Mouse (Mus musculus) stomach, postnatal 0 days (tissue): ENCODE measurements around the gene Zmym4. TPM values are rescaled to one million over a fixed set of nuclear protein-coding genes. Genes with fewer than 3 reads are reported as not detected.
A peak's percentile ranks its signal among the peaks of the same experiment; 100 is the strongest.

ENCODE experiments used
- ATAC-seq: fragments of 200-750 bp; cut with Nextera tagmentation; 2 replicates; pipeline ENCODE4 v1.8.0; 2017; ENCODE audit not compliant: low FRiP score, low TSS enrichment
- DNase-seq: peaks from one replicate; pipeline ENCODE4 v3.0.0-alpha.2; 2016; ENCODE audit warnings: low spot score
- H3K27ac ChIP-seq: fragments of 300-500 bp; sonication (generic); replicated peaks from 2 replicates; pipeline ENCODE4 v1.5.1; 2014; ENCODE audit warnings: mild to moderate bottlenecking, control low read depth
- H3K27me3 ChIP-seq: fragments of 300-500 bp; sonication (generic); 2 replicates; pipeline ENCODE4 v1.6.1; 2014; ENCODE audit warnings: low read length; ENCODE audit not compliant: control insufficient read depth, insufficient read depth
- H3K36me3 ChIP-seq: fragments of 300-500 bp; sonication (generic); 2 replicates; pipeline ENCODE4 v1.6.1; 2014; ENCODE audit warnings: low read length, mixed read lengths; ENCODE audit not compliant: control insufficient read depth, insufficient read depth
- H3K4me1 ChIP-seq: fragments of 300-500 bp; sonication (generic); replicated peaks from 2 replicates; pipeline ENCODE4 v1.6.1; 2014; ENCODE audit warnings: antibody characterized with exemption; ENCODE audit not compliant: control insufficient read depth, insufficient read depth
- H3K4me2 ChIP-seq: fragments of 300-500 bp; sonication (generic); replicated peaks from 2 replicates; pipeline ENCODE4 v1.6.1; 2014; ENCODE audit warnings: low read depth, mild to moderate bottlenecking, control low read depth, moderate library complexity
- H3K4me3 ChIP-seq: fragments of 300-500 bp; sonication (generic); 2 replicates; pipeline ENCODE4 v1.5.1; 2014; ENCODE audit warnings: low read depth, low read length, control low read depth
- H3K9ac ChIP-seq: fragments of 300-500 bp; sonication (generic); 2 replicates; pipeline ENCODE4 v1.6.1; 2014; ENCODE audit warnings: mild to moderate bottlenecking, low read length, control low read depth, mixed read lengths
- H3K9me3 ChIP-seq: fragments of 300-500 bp; sonication (generic); 2 replicates; pipeline ENCODE4 v1.6.1; 2016; ENCODE audit warnings: low read length; ENCODE audit not compliant: control insufficient read depth
- CTCF ChIP-seq: IDR thresholded peaks from 2 replicates; pipeline ENCODE4 v1.5.1; 2016; ENCODE audit warnings: antibody characterized with exemption, low read depth, mild to moderate bottlenecking, moderate library complexity
- EP300 ChIP-seq: optimal IDR thresholded peaks from 2 replicates; pipeline ENCODE3; 2016; ENCODE audit warnings: antibody characterized with exemption
- WGBS: fragments of 180-500 bp; shearing (Covaris S2); extraction: QIAGEN DNeasy Blood & Tissue Kit; methylation state at CpG from one replicate; pipeline ENCODE4 v1.1.7; 2014; 5-methylcytosine and 5-hydroxymethylcytosine counted together
- polyA plus RNA-seq: library from polyadenylated mRNA; unstranded; fragments of >200 nt; fragmentation: Nextera tagmentation; extraction: Ambion mirVana; gene quantifications from 2 replicates; pipeline ENCODE4 v1.2.1, GENCODE M21; 2015

The Zmym4 gene
- polyA plus RNA-seq, 1 experiment from 2014 or later, result 6.7 TPM

GRCm38 (mm10) chr4:126842911-126843310 lies 125.0 kb downstream of the Zmym4 start:
- ATAC-seq (no peak), DNase-seq (no peak)
- TF ChIP-seq CTCF (no peak), EP300 (no peak)
- WGBS, result 55% methylated on average over 3 of the region's 3 CpGs
- Histone ChIP-seq H3K9me3 (no peaks in the 10 kb centered on the region), H3K4me3 (no peak overlapping the region), H3K36me3 (peaks cover 22% of the 10 kb centered on the region; the same call in 1 of the 2 replicates), H3K4me2 (no peak overlapping the region), H3K27ac (no peak overlapping the region), H3K9ac (no peak overlapping the region), H3K4me1 (no peaks in the 10 kb centered on the region), H3K27me3 (no peaks in the 10 kb centered on the region)

GRCm38 (mm10) chr4:126840996-126841560 lies 126.9 kb downstream of the Zmym4 start:
- Histone ChIP-seq H3K9ac (no peak overlapping the region), H3K4me2 (no peak overlapping the region), H3K27me3 (no peaks in the 10 kb centered on the region), H3K36me3 (peaks cover 14% of the 10 kb centered on the region; the same call in 1 of the 2 replicates), H3K4me1 (no peaks in the 10 kb centered on the region), H3K4me3 (no peak overlapping the region), H3K27ac (no peak overlapping the region), H3K9me3 (no peaks in the 10 kb centered on the region)
- DNase-seq (no peak), ATAC-seq (no peak)
- TF ChIP-seq EP300 (no peak), CTCF (no peak)
- 88% methylated on average over 15 of the region's 15 CpGs for WGBS

- no peaks in the 10 kb centered on the region for H3K27me3 ChIP-seq
- H3K4me3 ChIP-seq, result no peak overlapping the region
- no peak overlapping the region for H3K27ac ChIP-seq
- TF ChIP-seq CTCF (peak; percentile 96), EP300 (no peak)
- H3K9ac ChIP-seq, result no peak overlapping the region
- peak; percentile 89 for DNase-seq
- peaks cover 21% of the 10 kb centered on the region; the same call in 1 of the 2 replicates for H3K36me3 ChIP-seq
- H3K4me1 ChIP-seq, result no peaks in the 10 kb centered on the region
- ATAC-seq, result peak; percentile 59
- WGBS, result 18% methylated on average over 7 of the region's 7 CpGs
- no peaks in the 10 kb centered on the region for H3K9me3 ChIP-seq
- no peak overlapping the region for H3K4me2 ChIP-seq
These were observed 128.1 kb downstream of the Zmym4 start for GRCm38 (mm10) chr4:126839873-126840272.

- Histone ChIP-seq H3K4me1 (no peaks in the 10 kb centered on the region), H3K36me3 (peaks cover 27% of the 10 kb centered on the region; the same call in 1 of the 2 replicates), H3K4me2 (no peak overlapping the region), H3K27me3 (no peaks in the 10 kb centered on the region), H3K4me3 (no peak overlapping the region), H3K9ac (no peak overlapping the region), H3K27ac (no peak overlapping the region), H3K9me3 (no peaks in the 10 kb centered on the region)
- DNase-seq (no peak), ATAC-seq (no peak)
- WGBS, result 79% methylated on average over 7 of the region's 7 CpGs
- no peak for TF ChIP-seq CTCF
- no peak for TF ChIP-seq EP300
These were observed 129.1 kb downstream of the Zmym4 start for GRCm38 (mm10) chr4:126838799-126839198.

- Histone ChIP-seq H3K4me3 (no peak overlapping the region), H3K9ac (no peak overlapping the region), H3K36me3 (peaks cover 13% of the 10 kb centered on the region), H3K27me3 (no peaks in the 10 kb centered on the region), H3K4me1 (no peaks in the 10 kb centered on the region), H3K4me2 (no peak overlapping the region), H3K9me3 (no peaks in the 10 kb centered on the region), H3K27ac (no peak overlapping the region)
- DNase-seq (no peak), ATAC-seq (no peak)
- TF ChIP-seq EP300, result no peak
- TF ChIP-seq CTCF, result no peak
- WGBS, result 98% methylated on average over 5 of the region's 5 CpGs
These were observed 136.8 kb downstream of the Zmym4 start for GRCm38 (mm10) chr4:126831122-126831521.

- Histone ChIP-seq H3K9me3 (no peaks in the 10 kb centered on the region), H3K9ac (no peak overlapping the region), H3K4me2 (no peak overlapping the region), H3K4me3 (no peak overlapping the region), H3K4me1 (no peaks in the 10 kb centered on the region), H3K27me3 (no peaks in the 10 kb centered on the region), H3K27ac (no peak overlapping the region), H3K36me3 (peaks cover 4% of the 10 kb centered on the region; the same call in 1 of the 2 replicates)
- ATAC-seq (no peak), DNase-seq (no peak)
- no peak for TF ChIP-seq CTCF
- no peak for TF ChIP-seq EP300
- 88% methylated on average over 5 of the region's 5 CpGs for WGBS
These were observed 144.0 kb downstream of the Zmym4 start for GRCm38 (mm10) chr4:126823917-126824316.
